Comparison of ENCODE assay signal across 25 mouse cellular contexts in the genomic region with DNA sequence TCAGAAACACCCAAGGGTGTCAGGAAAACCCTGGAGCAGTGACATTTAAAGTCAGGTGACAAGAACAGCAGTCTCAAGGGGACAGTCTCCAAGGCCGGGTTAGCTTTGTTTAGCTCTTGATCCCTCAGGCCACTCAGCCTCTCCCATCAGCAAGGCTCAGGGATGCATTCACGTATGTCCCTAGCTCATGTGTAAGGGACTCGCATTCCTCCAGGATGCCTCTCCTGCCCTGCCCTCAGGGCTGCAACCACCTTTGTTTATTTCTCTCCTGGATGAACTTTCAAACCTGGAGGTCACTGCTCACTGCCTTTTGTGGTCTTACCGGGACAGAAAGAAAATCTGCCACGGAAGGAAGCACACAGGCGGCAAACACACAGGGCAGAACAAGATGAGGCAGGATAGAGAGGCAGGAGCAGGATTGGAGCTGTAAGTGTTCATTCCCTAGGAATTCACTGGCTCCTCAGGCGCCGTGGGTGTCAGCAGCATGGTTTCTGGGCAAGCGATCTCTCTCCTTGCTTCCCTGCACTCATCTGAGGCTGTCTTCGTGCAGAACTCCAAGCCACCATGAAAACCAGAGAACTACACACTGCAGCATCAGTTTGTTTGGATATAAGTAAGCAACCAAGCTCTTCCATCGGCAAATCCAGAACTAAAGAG.
DNase-seq lines count a peak whose midpoint lies in the region; ATAC-seq and TF ChIP-seq lines count a peak whose summit lies in the region.
"Had no signal": no experiment of that assay in that cellular context is flagged by ENCODE, and none has a peak within 500 bp of the region (broad histone marks: within the 10 kb centered on the region; RNA-seq: fewer than 3 reads in every experiment).

No protein-coding gene starts in this region.

- no peak overlapping the region for H3K4me2 ChIP-seq in hindbrain, embryonic 13.5 days
- H3K4me2 ChIP-seq: forebrain, embryonic 13.5 days; heart, embryonic 11.5 days; hindbrain, embryonic 15.5 days had no signal

- H3K9me3 ChIP-seq in ES-E14 (ENCODE audit: control insufficient read depth, insufficient read depth, low read depth, low read length), result no peaks in the 10 kb centered on the region
- H3K9me3 ChIP-seq in hindbrain, embryonic 13.5 days, result no peaks in the 10 kb centered on the region
- H3K9me3 ChIP-seq: forebrain, embryonic 10.5 days; forebrain, embryonic 13.5 days; hindbrain, embryonic 15.5 days had no signal

- no peak overlapping the region for H3K4me3 ChIP-seq in ES-E14 (ENCODE audit: insufficient read depth in 1 of 2, low read depth in 1 of 2, low read length in 2 of 2, poor library complexity in 1 of 2, severe bottlenecking in 1 of 2)
- no peak overlapping the region for H3K4me3 ChIP-seq in hindbrain, embryonic 13.5 days
- H3K4me3 ChIP-seq: forebrain, embryonic 10.5 days; forebrain, embryonic 13.5 days; hindbrain, embryonic 15.5 days had no signal

- H3K27me3 ChIP-seq in hindbrain, embryonic 13.5 days, result no peaks in the 10 kb centered on the region
- H3K27me3 ChIP-seq: forebrain, embryonic 13.5 days; hindbrain, embryonic 15.5 days had no signal

- peak overlapping the region; percentile 45; the same call in 1 of the 2 replicates for H3K27ac ChIP-seq in ES-E14 (ENCODE audit: insufficient read depth, low read depth, low read length, poor library complexity, severe bottlenecking)
- H3K27ac ChIP-seq in hindbrain, embryonic 13.5 days, result no peak overlapping the region
- H3K27ac ChIP-seq: forebrain, embryonic 10.5 days; forebrain, embryonic 13.5 days; hindbrain, embryonic 15.5 days had no signal

- in situ Hi-C loops in ES-E14 (cut with MboI; ENCODE audit: low sequenced_read_pairs in 2 of 2, unreplicated experiment in 2 of 2), result no loop called here

- WGBS in hindbrain, embryonic 13.5 days, result 70% methylated on average over 11 of the region's 11 CpGs

- peak overlapping the region; percentile 4; the same call in 1 of the 2 replicates for H3K9ac ChIP-seq in ES-E14 (ENCODE audit: insufficient read depth, low read depth, low read length, poor library complexity, severe bottlenecking)
- H3K9ac ChIP-seq in hindbrain, embryonic 13.5 days, result no peak overlapping the region
- H3K9ac ChIP-seq: forebrain, embryonic 13.5 days; hindbrain, embryonic 15.5 days had no signal

- DNase-seq in frontal cortex, postnatal 10 days (ENCODE audit: low spot score in 2 of 2), result no peak
- peak; percentile 24 for DNase-seq in 3T3-L1 (ENCODE audit: low read depth, low spot score)
- DNase-seq in ES-E14 (ENCODE audit: low read depth, low spot score), result peak; percentile 66
- peak; percentile 95 for DNase-seq in ZHBTc4 (ENCODE audit: low read depth, low spot score)
- DNase-seq in neural tube, embryonic 10.5 days (ENCODE audit: extremely low spot score, low spot score), result no peak
- DNase-seq in ovary, postnatal 14 days (ENCODE audit: low spot score), result no peak
- DNase-seq: adrenal gland, adult 2 months; adrenal gland, postnatal 14 days; B cell, adult 2 months; cerebellum, adult 11-12 months; cerebellum, adult 8-10 months; cerebellum, postnatal 10 days; cerebellum, postnatal 36 days; gastrocnemius, postnatal 25 days; heart, postnatal 10 days; heart, postnatal 36 days; kidney, adult 2 months had no signal

- peaks cover 0 to 5% of the 10 kb centered on the region in 2 experiments; a peak in 1 of 4 replicates for H3K4me1 ChIP-seq in ES-E14 (ENCODE audit: control insufficient read depth in 2 of 2, insufficient read depth in 2 of 2, low read length in 2 of 2, poor library complexity in 1 of 2)
- H3K4me1 ChIP-seq in hindbrain, embryonic 13.5 days (replicated peaks), result no peaks in the 10 kb centered on the region
- H3K4me1 ChIP-seq: forebrain, embryonic 13.5 days; hindbrain, embryonic 15.5 days had no signal

- no peaks in the 10 kb centered on the region for H3K36me3 ChIP-seq in ES-E14 (ENCODE audit: control insufficient read depth, insufficient read depth, low read length, poor library complexity, severe bottlenecking)
- no peaks in the 10 kb centered on the region for H3K36me3 ChIP-seq in hindbrain, embryonic 13.5 days
- H3K36me3 ChIP-seq: forebrain, embryonic 10.5 days; hindbrain, embryonic 15.5 days had no signal

- ATAC-seq in frontal cortex, adult (ENCODE audit: low TSS enrichment), result peak; percentile 81
- ATAC-seq in hindbrain, embryonic 13.5 days (ENCODE audit: low FRiP score), result no peak
- ATAC-seq: forebrain, embryonic 13.5 days; forebrain, embryonic 16.5 days; intestine, postnatal 0 days had no signal

TF ChIP-seq in ES-E14, 5 proteins besides CTCF, POLR2A, EP300 and RAD21:
- TF ChIP-seq ZNF384 (IDR thresholded peaks at IDR 0.05; ENCODE audit: low read depth, low read length), result no peak
- TF ChIP-seq MAFK (IDR thresholded peaks at IDR 0.05; ENCODE audit: insufficient read depth, low read depth, low read length), result no peak
- no peak for TF ChIP-seq HCFC1 (IDR thresholded peaks at IDR 0.05; ENCODE audit: borderline replicate concordance, insufficient read depth, low read length)
- no peak for TF ChIP-seq ZC3H11A (IDR thresholded peaks at IDR 0.05; ENCODE audit: borderline replicate concordance, low read depth, low read length)
- TF ChIP-seq CHD2 (IDR thresholded peaks at IDR 0.05; ENCODE audit: low read depth, low read length), result no peak

Comparison
In these comparisons a context has a peak if more than half of its experiments do, and no peak if none do; other contexts are left out.
1. DNase-seq: peak in 3T3-L1 (single experiment), ES-E14 (single experiment) and ZHBTc4 (single experiment); none in frontal cortex, postnatal 10 days (0 of 2), neural tube, embryonic 10.5 days (single experiment) and ovary, postnatal 14 days (single experiment).